Mouse (Mus musculus) CH12.LX (cell line): Measurements from ENCODE around the gene Pde3a. TPM values are rescaled to one million over a fixed set of nuclear protein-coding genes. Genes with fewer than 3 reads are reported as not detected.
A peak's percentile ranks its signal among the peaks of the same experiment; 100 is the strongest.

Experiments
- DNase-seq: peaks from one replicate; pipeline ENCODE4 v3.0.0-alpha.2; 2013; ENCODE audit errors: extremely low read depth
- H3K27ac ChIP-seq: 2 replicates; pipeline ENCODE4 v1.5.1; 2012; ENCODE audit warnings: low read depth, mild to moderate bottlenecking, control low read depth, moderate library complexity; ENCODE audit not compliant: insufficient read depth
- H3K27me3 ChIP-seq: replicated peaks from 2 replicates; pipeline ENCODE3; 2012; ENCODE audit warnings: inconsistent platforms
- H3K36me3 ChIP-seq, 2 experiments: replicated peaks in 1 of 2; 2 replicates each; pipeline versions ENCODE3 to v1.6.1; 2012; ENCODE audit warnings: inconsistent platforms in 1 of 2, low read length in 1 of 2, mild to moderate bottlenecking in 1 of 2, mixed read lengths in 1 of 2, moderate library complexity in 1 of 2; ENCODE audit not compliant: control insufficient read depth in 1 of 2, insufficient read depth in 1 of 2
- H3K4me1 ChIP-seq, 2 experiments: 2 replicates each; pipeline ENCODE4 v1.6.1; 2012; ENCODE audit warnings: inconsistent platforms in 1 of 2, moderate library complexity in 1 of 2; ENCODE audit not compliant: insufficient read depth in 2 of 2, control insufficient read depth in 1 of 2
- H3K4me2 ChIP-seq: 2 replicates; pipeline ENCODE4 v1.6.1; 2012; ENCODE audit warnings: low read depth, mild to moderate bottlenecking, control low read depth; ENCODE audit not compliant: poor library complexity, insufficient read depth, severe bottlenecking
- H3K4me3 ChIP-seq, 3 experiments: fragments of 150-350 bp in 1 of 3; sonication (generic) in 1 of 3; replicated peaks in 1 of 3; 2 replicates each; pipeline versions ENCODE3 to v1.5.1; 2011 to 2012; ENCODE audit warnings: low read depth in 2 of 3, low read length in 2 of 3, mild to moderate bottlenecking in 2 of 3, moderate library complexity in 2 of 3, control low read depth in 1 of 3, improper control_type of control experiment in 1 of 3, inconsistent platforms in 1 of 3, mixed read lengths in 1 of 3; ENCODE audit not compliant: poor library complexity in 1 of 3
- H3K79me2 ChIP-seq: replicated peaks from 2 replicates; pipeline ENCODE4 v1.6.1; 2012; ENCODE audit warnings: mild to moderate bottlenecking, moderate library complexity; ENCODE audit not compliant: control insufficient read depth, poor library complexity, insufficient read depth, severe bottlenecking; ENCODE audit errors: extremely low read depth
- H3K9ac ChIP-seq: 2 replicates; pipeline ENCODE4 v1.6.1; 2012; ENCODE audit warnings: low read depth, mild to moderate bottlenecking, control low read depth, moderate library complexity; ENCODE audit not compliant: insufficient read depth
- H3K9me3 ChIP-seq: replicated peaks from 2 replicates; pipeline ENCODE3; 2012; ENCODE audit warnings: low read length, inconsistent platforms, mixed read lengths
- BHLHE40 ChIP-seq: IDR thresholded peaks from 2 replicates; pipeline ENCODE4 v1.6.1; 2011; ENCODE audit warnings: mild to moderate bottlenecking, low read depth, low read length, improper control_type of control experiment
- CTCF ChIP-seq, 2 experiments: IDR thresholded peaks in 1 of 2; conservative IDR thresholded peaks in 1 of 2; 2 replicates each; pipeline ENCODE4 v1.5.1; 2011 to 2012; ENCODE audit warnings: low read depth in 2 of 2, low read length in 2 of 2, improper control_type of control experiment in 1 of 2, inconsistent platforms in 1 of 2, mild to moderate bottlenecking in 1 of 2, moderate library complexity in 1 of 2
- E2F4 ChIP-seq: IDR thresholded peaks from 2 replicates; pipeline ENCODE4 v1.6.1; 2011; ENCODE audit warnings: low read depth, low read length, improper control_type of control experiment; ENCODE audit not compliant: insufficient replicate concordance
- EP300 ChIP-seq: IDR thresholded peaks from 2 replicates; pipeline ENCODE4 v1.6.1; 2011; ENCODE audit warnings: low read length, improper control_type of control experiment
- HCFC1 ChIP-seq: IDR thresholded peaks from 2 replicates; pipeline ENCODE4 v1.6.1; 2012; ENCODE audit warnings: low read depth, mild to moderate bottlenecking, inconsistent platforms, low read length, improper control_type of control experiment
- IRF4 ChIP-seq: IDR thresholded peaks from 2 replicates; pipeline ENCODE4 v1.6.1; 2014; ENCODE audit warnings: low read depth, mild to moderate bottlenecking, inconsistent platforms, low read length, improper control_type of control experiment
- JUN ChIP-seq: IDR thresholded peaks from 2 replicates; pipeline ENCODE4 v1.6.1; 2011; ENCODE audit warnings: low read depth, mild to moderate bottlenecking, low read length, improper control_type of control experiment, moderate library complexity; ENCODE audit not compliant: insufficient read depth
- JUND ChIP-seq: conservative IDR thresholded peaks from 2 replicates; pipeline ENCODE4 v1.6.1; 2011; ENCODE audit warnings: low read depth, low read length, improper control_type of control experiment
- MEF2A ChIP-seq: IDR thresholded peaks from 2 replicates; pipeline ENCODE4 v1.6.1; 2014; ENCODE audit warnings: low read depth, mild to moderate bottlenecking, inconsistent platforms, low read length, improper control_type of control experiment, borderline replicate concordance
- RAD21 ChIP-seq: IDR thresholded peaks from 2 replicates; pipeline ENCODE4 v1.6.1; 2011; ENCODE audit warnings: low read depth, mild to moderate bottlenecking, low read length, improper control_type of control experiment, moderate library complexity
- SMC3 ChIP-seq: IDR thresholded peaks from 2 replicates; pipeline ENCODE4 v1.6.1; 2011; ENCODE audit warnings: low read depth, low read length, improper control_type of control experiment
- TBP ChIP-seq: conservative IDR thresholded peaks from 2 replicates; pipeline ENCODE4 v1.6.1; 2011; ENCODE audit warnings: low read depth, low read length, improper control_type of control experiment
- TCF12 ChIP-seq: IDR thresholded peaks from 2 replicates; pipeline ENCODE4 v1.6.1; 2014; ENCODE audit warnings: low read depth, mild to moderate bottlenecking, inconsistent platforms, low read length, improper control_type of control experiment
- USF1 ChIP-seq: IDR thresholded peaks from 2 replicates; pipeline ENCODE4 v1.6.1; 2014; ENCODE audit warnings: low read depth, mild to moderate bottlenecking, inconsistent platforms, low read length, improper control_type of control experiment
- ZC3H11A ChIP-seq: IDR thresholded peaks from 2 replicates; pipeline ENCODE4 v1.6.1; 2012; ENCODE audit warnings: low read depth, mild to moderate bottlenecking, inconsistent platforms, low read length, improper control_type of control experiment
- dilution Hi-C: fragments of 300-500 bp; cut with MboI; formaldehyde crosslinking; loops from 2 replicates; pipeline ENCODE4 v1.14.3; 2020; ENCODE audit warnings: low sequenced_read_pairs; ENCODE audit not compliant: extremely low pct_unique_long_range_greater_than_20kb, extremely low pct_ligation_motif_present
- in situ Hi-C: fragments of 300-500 bp; cut with MboI; formaldehyde crosslinking; loops from 3 replicates; pipeline ENCODE4 v1.14.3; 2019; ENCODE audit warnings: low sequenced_read_pairs, low pct_ligation_motif_present, low pct_unique_long_range_greater_than_20kb, mixed read lengths
- polyA plus RNA-seq: library from polyadenylated mRNA; unstranded; fragments of >175 nt; gene quantifications from 2 replicates; pipeline ENCODE4 v1.2.1, GENCODE M21; 2012; ENCODE audit warnings: low read depth; ENCODE audit not compliant: insufficient read length
- total RNA-seq, 2 experiments: library from RNA; depleted of rRNA; stranded (reverse); fragments of 300-350 nt in 1 of 2; fragments of >200 nt in 1 of 2; gene quantifications; 2 replicates each; pipeline ENCODE4 v1.2.3; 2012 to 2014

Gene Pde3a
- total and polyA plus RNA-seq, 3 experiments, result under 0.01 to 0.04 (median 0.03) TPM

- no peaks in the 10 kb centered on the region for H3K9me3 ChIP-seq
- H3K27ac ChIP-seq, result no peak overlapping the region
- DNase-seq, result no peak
- dilution Hi-C loops (no loop called here), in situ Hi-C loops (no loop called here)
- no peak overlapping the region for H3K4me3 ChIP-seq
- no peak overlapping the region for H3K9ac ChIP-seq
- TF ChIP-seq SMC3, result no peak
- TF ChIP-seq IRF4, result no peak
- TF ChIP-seq EP300, result no peak
- no peak for TF ChIP-seq JUN
- TF ChIP-seq TCF12, result no peak
- H3K4me2 ChIP-seq, result no peak overlapping the region
- 0 out of 4 replicates have a peak, but pooled peaks cover 0 to 6% of the 10 kb centered on the region in 2 experiments for H3K4me1 ChIP-seq
- no peaks in the 10 kb centered on the region for H3K79me2 ChIP-seq
- no peaks in the 10 kb centered on the region for H3K36me3 ChIP-seq
- no peaks in the 10 kb centered on the region for H3K27me3 ChIP-seq
Observed at GRCm38 (mm10) chr6:141308451-141308850, 59.4 kb downstream of the Pde3a start.

- Histone ChIP-seq H3K4me2 (no peak overlapping the region), H3K4me1 (0 out of 4 replicates have a peak, but pooled peaks cover 0 to 6% of the 10 kb centered on the region in 2 experiments), H3K27me3 (no peaks in the 10 kb centered on the region), H3K79me2 (no peaks in the 10 kb centered on the region), H3K4me3 (no peak overlapping the region), H3K36me3 (no peaks in the 10 kb centered on the region), H3K9ac (no peak overlapping the region), H3K9me3 (no peaks in the 10 kb centered on the region), H3K27ac (no peak overlapping the region)
- TF ChIP-seq HCFC1, result no peak
- TF ChIP-seq CTCF (conservative IDR thresholded peaks at IDR 0.05 in 1 of 2, IDR thresholded peaks at IDR 0.05 in 1 of 2; ENCODE audit: low read depth in 2 of 2, low read length in 2 of 2), result peak; percentile 1 to 44; a peak in 2 of 4 replicates
- no peak for TF ChIP-seq ZC3H11A
- no peak for TF ChIP-seq TCF12
- TF ChIP-seq E2F4, result no peak
- TF ChIP-seq JUND, result no peak
- TF ChIP-seq SMC3, result peak; percentile 4; the same call in 1 of the 2 replicates
- TF ChIP-seq IRF4, result no peak
- TF ChIP-seq RAD21, result peak; percentile 29
- no peak for TF ChIP-seq USF1
- TF ChIP-seq TBP, result no peak
- no peak for TF ChIP-seq MEF2A
- in situ Hi-C loops, result no loop called here
- DNase-seq, result peak; percentile 7
- dilution Hi-C loops, result no loop called here
Observed at GRCm38 (mm10) chr6:141309872-141310271, 60.8 kb downstream of the Pde3a start.

- DNase-seq, result no peak
- H3K4me1 ChIP-seq, result 0 out of 4 replicates have a peak, but pooled peaks cover 0 to 6% of the 10 kb centered on the region in 2 experiments
- H3K27ac ChIP-seq, result no peak overlapping the region
- no peaks in the 10 kb centered on the region for H3K9me3 ChIP-seq
- TF ChIP-seq CTCF (conservative IDR thresholded peaks at IDR 0.05 in 1 of 2, IDR thresholded peaks at IDR 0.05 in 1 of 2; ENCODE audit: low read depth in 2 of 2, low read length in 2 of 2), result 0 out of 4 replicates have a peak, but pooled peaks of 1 of the 2 experiments have one; percentile 4
- no peak for TF ChIP-seq BHLHE40
- TF ChIP-seq, all 38 proteins: peak for 1
- Histone ChIP-seq H3K27me3 (no peaks in the 10 kb centered on the region), H3K4me3 (no peak overlapping the region), H3K9ac (no peak overlapping the region), H3K36me3 (no peaks in the 10 kb centered on the region), H3K79me2 (no peaks in the 10 kb centered on the region), H3K4me2 (no peak overlapping the region)
- in situ Hi-C loops, result no loop called here
- dilution Hi-C loops, result no loop called here
Observed at GRCm38 (mm10) chr6:141310351-141310750, 61.3 kb downstream of the Pde3a start.
